Mouse (Mus musculus) liver, embryonic 11.5 days (tissue): ENCODE measurements around the gene Prdx3. TPM values are rescaled to one million over a fixed set of nuclear protein-coding genes. Genes with fewer than 3 reads are reported as not detected.
A peak's percentile ranks its signal among the peaks of the same experiment; 100 is the strongest.

ENCODE experiments used
- ATAC-seq: fragments of 200-750 bp; cut with Nextera tagmentation; replicated peaks from 2 replicates; pipeline ENCODE4 v1.8.0; 2017; ENCODE audit warnings: moderate number of reproducible peaks, mild to moderate bottlenecking, moderate TSS enrichment, moderate library complexity; ENCODE audit not compliant: low FRiP score
- DNase-seq: peaks from one replicate; pipeline ENCODE4 v3.0.0-alpha.2; 2017; ENCODE audit warnings: low spot score
- H3K27ac ChIP-seq: fragments of 300-500 bp; sonication (generic); 2 replicates; pipeline ENCODE4 v1.5.1; 2014; ENCODE audit warnings: mild to moderate bottlenecking, low read depth, low read length, control low read depth
- H3K27me3 ChIP-seq: fragments of 300-500 bp; sonication (generic); replicated peaks from 2 replicates; pipeline ENCODE4 v1.6.1; 2014; ENCODE audit warnings: low read length, mixed read lengths; ENCODE audit not compliant: control insufficient read depth, insufficient read depth
- H3K36me3 ChIP-seq: fragments of 300-500 bp; sonication (generic); 2 replicates; pipeline ENCODE4 v1.6.1; 2014; ENCODE audit warnings: mild to moderate bottlenecking, low read length, moderate library complexity, mixed read lengths; ENCODE audit not compliant: control insufficient read depth, insufficient read depth
- H3K4me1 ChIP-seq: fragments of 300-500 bp; sonication (generic); replicated peaks from 2 replicates; pipeline ENCODE4 v1.6.1; 2014; ENCODE audit warnings: low read length, mixed read lengths; ENCODE audit not compliant: control insufficient read depth, insufficient read depth
- H3K4me2 ChIP-seq: fragments of 300-500 bp; sonication (generic); 2 replicates; pipeline ENCODE4 v1.6.1; 2014; ENCODE audit warnings: mild to moderate bottlenecking, control low read depth, moderate library complexity
- H3K4me3 ChIP-seq: fragments of 300-500 bp; sonication (generic); 2 replicates; pipeline ENCODE4 v1.5.1; 2014; ENCODE audit warnings: low read depth, low read length, control low read depth
- H3K9ac ChIP-seq: fragments of 300-500 bp; sonication (generic); 2 replicates; pipeline ENCODE4 v1.6.1; 2014; ENCODE audit warnings: low read depth, low read length, control low read depth
- H3K9me3 ChIP-seq: fragments of 300-500 bp; sonication (generic); 2 replicates; pipeline ENCODE4 v1.6.1; 2016; ENCODE audit warnings: low read length, inconsistent platforms, mixed read lengths; ENCODE audit not compliant: control insufficient read depth
- WGBS: fragments of 180-500 bp; shearing (Covaris S2); extraction: QIAGEN DNeasy Blood & Tissue Kit; methylation state at CpG from one replicate; pipeline ENCODE4 v1.1.7; 2014; 5-methylcytosine and 5-hydroxymethylcytosine counted together
- polyA plus RNA-seq: library from polyadenylated mRNA; unstranded; fragments of >200 nt; fragmentation: Nextera tagmentation; extraction: Ambion mirVana; gene quantifications from 2 replicates; pipeline ENCODE4 v1.2.1, GENCODE M21; 2014

Prdx3 gene
- 372 and 407 TPM in 2 replicates for polyA plus RNA-seq

GRCm38 (mm10) chr19:60874064-60874694 is at the start of gene Prdx3:
Gene Prdx3 (minus strand): TSS chr19:60874556.
- no peaks in the 10 kb centered on the region for H3K9me3 ChIP-seq
- under 1% methylated on average over 28 of the region's 28 CpGs for WGBS
- ATAC-seq, result peak; percentile 94
- peak within 1 kb of the TSS; percentile 94 for H3K9ac ChIP-seq
- peak within 1 kb of the TSS; percentile 82 for H3K4me3 ChIP-seq
- peak within 1 kb of the TSS; percentile 79 for H3K27ac ChIP-seq
- H3K36me3 ChIP-seq, result peaks cover 6% of the 10 kb centered on the region
- H3K27me3 ChIP-seq, result no peaks in the 10 kb centered on the region
- peaks cover 16% of the 10 kb centered on the region for H3K4me1 ChIP-seq
- peak; percentile 93 for DNase-seq
- peak within 1 kb of the TSS; percentile 88 for H3K4me2 ChIP-seq

- WGBS, result 77% methylated on average over 6 of the region's 6 CpGs
- Histone ChIP-seq H3K36me3 (no peaks in the 10 kb centered on the region), H3K4me2 (no peak overlapping the region), H3K9me3 (no peaks in the 10 kb centered on the region), H3K27me3 (no peaks in the 10 kb centered on the region), H3K9ac (no peak overlapping the region), H3K4me3 (no peak overlapping the region), H3K27ac (no peak overlapping the region), H3K4me1 (no peaks in the 10 kb centered on the region)
- DNase-seq, result no peak
- no peak for ATAC-seq
Measured at GRCm38 (mm10) chr19:60916869-60917570, 42.7 kb upstream of the Prdx3 start.

GRCm38 (mm10) chr19:60915862-60916261 is 41.5 kb upstream of the Prdx3 start:
- no peak for DNase-seq
- Histone ChIP-seq H3K36me3 (no peaks in the 10 kb centered on the region), H3K9me3 (no peaks in the 10 kb centered on the region), H3K9ac (no peak overlapping the region), H3K4me2 (no peak overlapping the region), H3K27ac (no peak overlapping the region), H3K4me3 (no peak overlapping the region), H3K27me3 (no peaks in the 10 kb centered on the region), H3K4me1 (no peaks in the 10 kb centered on the region)
- no peak; the same call in 1 of the 2 replicates for ATAC-seq
- WGBS, result 41% methylated on average over 3 of the region's 3 CpGs

GRCm38 (mm10) chr19:60915236-60915635 is 40.9 kb upstream of the Prdx3 start:
- no peak for ATAC-seq
- H3K9ac ChIP-seq, result no peak overlapping the region
- H3K36me3 ChIP-seq, result no peaks in the 10 kb centered on the region
- H3K27me3 ChIP-seq, result no peaks in the 10 kb centered on the region
- H3K4me1 ChIP-seq, result no peaks in the 10 kb centered on the region
- H3K4me2 ChIP-seq, result no peak overlapping the region
- H3K27ac ChIP-seq, result no peak overlapping the region
- DNase-seq, result no peak
- H3K4me3 ChIP-seq, result no peak overlapping the region
- WGBS, result 52% methylated on average over 4 of the region's 4 CpGs
- no peaks in the 10 kb centered on the region for H3K9me3 ChIP-seq

- Histone ChIP-seq H3K4me2 (no peak overlapping the region), H3K9me3 (no peaks in the 10 kb centered on the region), H3K4me3 (no peak overlapping the region), H3K9ac (no peak overlapping the region), H3K36me3 (no peaks in the 10 kb centered on the region), H3K27me3 (no peaks in the 10 kb centered on the region), H3K4me1 (no peaks in the 10 kb centered on the region), H3K27ac (no peak overlapping the region)
- no peak for ATAC-seq
- no peak for DNase-seq
- 68% methylated on average over 2 of the region's 2 CpGs for WGBS
Measured at GRCm38 (mm10) chr19:60911653-60912052, 37.3 kb upstream of the Prdx3 start.

GRCm38 (mm10) chr19:60910304-60910703 is 35.9 kb upstream of the Prdx3 start:
- ATAC-seq (no peak), DNase-seq (no peak)
- Histone ChIP-seq H3K9ac (no peak overlapping the region), H3K27ac (no peak overlapping the region), H3K27me3 (no peaks in the 10 kb centered on the region), H3K4me2 (no peak overlapping the region), H3K36me3 (no peaks in the 10 kb centered on the region), H3K4me1 (no peaks in the 10 kb centered on the region), H3K4me3 (no peak overlapping the region), H3K9me3 (no peaks in the 10 kb centered on the region)

GRCm38 (mm10) chr19:60905477-60905876 is 31.1 kb upstream of the Prdx3 start:
- Histone ChIP-seq H3K27ac (no peak overlapping the region), H3K9me3 (no peaks in the 10 kb centered on the region), H3K27me3 (no peaks in the 10 kb centered on the region), H3K36me3 (no peaks in the 10 kb centered on the region), H3K4me3 (no peak overlapping the region), H3K4me1 (no peaks in the 10 kb centered on the region), H3K4me2 (no peak overlapping the region), H3K9ac (no peak overlapping the region)
- WGBS, result 85% methylated on average over 5 of the region's 5 CpGs
- ATAC-seq (no peak), DNase-seq (no peak)

- Histone ChIP-seq H3K27me3 (no peaks in the 10 kb centered on the region), H3K27ac (no peak overlapping the region), H3K36me3 (no peaks in the 10 kb centered on the region), H3K4me3 (no peak overlapping the region), H3K9me3 (no peaks in the 10 kb centered on the region), H3K9ac (no peak overlapping the region), H3K4me1 (no peaks in the 10 kb centered on the region), H3K4me2 (no peak overlapping the region)
- 70% methylated on average over 1 of the region's 1 CpGs for WGBS
- DNase-seq, result no peak
- no peak for ATAC-seq
Measured at GRCm38 (mm10) chr19:60903971-60904370, 29.6 kb upstream of the Prdx3 start.

GRCm38 (mm10) chr19:60903139-60903538 is 28.8 kb upstream of the Prdx3 start:
- Histone ChIP-seq H3K9ac (no peak overlapping the region), H3K36me3 (no peaks in the 10 kb centered on the region), H3K27me3 (no peaks in the 10 kb centered on the region), H3K4me3 (no peak overlapping the region), H3K4me2 (no peak overlapping the region), H3K4me1 (no peaks in the 10 kb centered on the region), H3K9me3 (no peaks in the 10 kb centered on the region), H3K27ac (no peak overlapping the region)
- DNase-seq (no peak), ATAC-seq (no peak)
- 64% methylated on average over 1 of the region's 1 CpGs for WGBS
